Mouse (Mus musculus): ENCODE measurements around the gene Slc51b. TPM values are rescaled to one million over a fixed set of nuclear protein-coding genes. Genes with fewer than 3 reads are reported as not detected.

The Slc51b gene
- polyA plus RNA-seq, 1 experiment = not detected

GRCm38 (mm10) chr9:65404331-65405183, 18.2 kb downstream of the Slc51b start:
- no peak for TF ChIP-seq POLR2A (IDR thresholded peaks at IDR 0.05; ENCODE audit: low read depth, low read length)
- no peak for TF ChIP-seq CTCF (IDR thresholded peaks at IDR 0.05; ENCODE audit: extremely low read depth, insufficient read depth, insufficient read length, insufficient replicate concordance)
- Histone ChIP-seq H3K4me3 (ENCODE audit: extremely low read depth, insufficient read depth, insufficient read length) (no peak overlapping the region), H3K4me1 (ENCODE audit: control insufficient read depth, insufficient read depth, insufficient read length) (no peaks in the 10 kb centered on the region), H3K36me3 (ENCODE audit: control insufficient read depth, insufficient read depth, low read length) (no peaks in the 10 kb centered on the region), H3K27ac (ENCODE audit: insufficient read depth, low read length) (peak overlapping the region; percentile 77), H3K27me3 (ENCODE audit: control insufficient read depth, insufficient read depth, low read length) (no peaks in the 10 kb centered on the region)
- WGBS = 36% methylated on average over 15 of the region's 15 CpGs
- no peak for DNase-seq (ENCODE audit: low read depth in 1 of 2, low spot score in 2 of 2)

GRCm38 (mm10) chr9:65399934-65400333, 22.8 kb downstream of the Slc51b start:
- TF ChIP-seq POLR2A (IDR thresholded peaks at IDR 0.05; ENCODE audit: low read depth, low read length) = no peak
- no peak for TF ChIP-seq CTCF (IDR thresholded peaks at IDR 0.05; ENCODE audit: extremely low read depth, insufficient read depth, insufficient read length, insufficient replicate concordance)
- 93% methylated on average over 6 of the region's 6 CpGs for WGBS
- Histone ChIP-seq H3K27me3 (ENCODE audit: control insufficient read depth, insufficient read depth, low read length) (no peaks in the 10 kb centered on the region), H3K4me1 (ENCODE audit: control insufficient read depth, insufficient read depth, insufficient read length) (no peaks in the 10 kb centered on the region; the same call in 1 of the 2 replicates), H3K27ac (ENCODE audit: insufficient read depth, low read length) (no peak overlapping the region), H3K4me3 (ENCODE audit: extremely low read depth, insufficient read depth, insufficient read length) (no peak overlapping the region), H3K36me3 (ENCODE audit: control insufficient read depth, insufficient read depth, low read length) (no peaks in the 10 kb centered on the region)
- DNase-seq (ENCODE audit: low read depth in 1 of 2, low spot score in 2 of 2) = no peak

GRCm38 (mm10) chr9:65398279-65398678, 24.5 kb downstream of the Slc51b start, which contains the start of gene Rasl12:
TSS of gene Rasl12 (plus strand) at chr9:65398506.
- Histone ChIP-seq H3K27me3 (ENCODE audit: control insufficient read depth, insufficient read depth, low read length) (no peaks in the 10 kb centered on the region), H3K36me3 (ENCODE audit: control insufficient read depth, insufficient read depth, low read length) (no peaks in the 10 kb centered on the region), H3K4me1 (ENCODE audit: control insufficient read depth, insufficient read depth, insufficient read length) (no peaks in the 10 kb centered on the region; the same call in 1 of the 2 replicates), H3K4me3 (ENCODE audit: extremely low read depth, insufficient read depth, insufficient read length) (peak within 1 kb of the TSS; percentile 54), H3K27ac (ENCODE audit: insufficient read depth, low read length) (no peak within 1 kb of the TSS)
- under 1% methylated on average over 24 of the region's 24 CpGs for WGBS
- TF ChIP-seq POLR2A (IDR thresholded peaks at IDR 0.05; ENCODE audit: low read depth, low read length) (no peak), CTCF (IDR thresholded peaks at IDR 0.05; ENCODE audit: extremely low read depth, insufficient read depth, insufficient read length, insufficient replicate concordance) (no peak)
- peak in 1 of 2 experiments; percentile 16 for DNase-seq (ENCODE audit: low read depth in 1 of 2, low spot score in 2 of 2)

- WGBS = 81% methylated on average over 2 of the region's 2 CpGs
- Histone ChIP-seq H3K27me3 (ENCODE audit: control insufficient read depth, insufficient read depth, low read length) (peaks cover 9% of the 10 kb centered on the region), H3K4me3 (ENCODE audit: extremely low read depth, insufficient read depth, insufficient read length) (no peak overlapping the region), H3K4me1 (ENCODE audit: control insufficient read depth, insufficient read depth, insufficient read length) (peaks cover 7% of the 10 kb centered on the region), H3K36me3 (ENCODE audit: control insufficient read depth, insufficient read depth, low read length) (no peaks in the 10 kb centered on the region), H3K27ac (ENCODE audit: insufficient read depth, low read length) (no peak overlapping the region)
- TF ChIP-seq POLR2A (IDR thresholded peaks at IDR 0.05; ENCODE audit: low read depth, low read length) (no peak), CTCF (IDR thresholded peaks at IDR 0.05; ENCODE audit: extremely low read depth, insufficient read depth, insufficient read length, insufficient replicate concordance) (no peak)
- no peak for DNase-seq (ENCODE audit: low read depth in 1 of 2, low spot score in 2 of 2)
Measured at GRCm38 (mm10) chr9:65394360-65394759, 28.4 kb downstream of the Slc51b start.

GRCm38 (mm10) chr9:65393606-65394005, 29.1 kb downstream of the Slc51b start:
- peaks cover 9% of the 10 kb centered on the region for H3K27me3 ChIP-seq (ENCODE audit: control insufficient read depth, insufficient read depth, low read length)
- 40% methylated on average over 2 of the region's 2 CpGs for WGBS
- TF ChIP-seq CTCF (IDR thresholded peaks at IDR 0.05; ENCODE audit: extremely low read depth, insufficient read depth, insufficient read length, insufficient replicate concordance) (no peak), POLR2A (IDR thresholded peaks at IDR 0.05; ENCODE audit: low read depth, low read length) (no peak)

GRCm38 (mm10) chr9:65392638-65393364, 30.0 kb downstream of the Slc51b start:
- H3K27ac ChIP-seq (ENCODE audit: insufficient read depth, low read length) = no peak overlapping the region

More at GRCm38 (mm10) chr9:65393606-65394005, 29.1 kb downstream of the Slc51b start:
- Histone ChIP-seq H3K4me1 (ENCODE audit: control insufficient read depth, insufficient read depth, insufficient read length) (peaks cover 7% of the 10 kb centered on the region), H3K36me3 (ENCODE audit: control insufficient read depth, insufficient read depth, low read length) (no peaks in the 10 kb centered on the region), H3K4me3 (ENCODE audit: extremely low read depth, insufficient read depth, insufficient read length) (no peak overlapping the region), H3K27ac (ENCODE audit: insufficient read depth, low read length) (no peak overlapping the region)
- no peak for DNase-seq (ENCODE audit: low read depth in 1 of 2, low spot score in 2 of 2)

More at GRCm38 (mm10) chr9:65392638-65393364, 30.0 kb downstream of the Slc51b start:
- TF ChIP-seq CTCF (IDR thresholded peaks at IDR 0.05; ENCODE audit: extremely low read depth, insufficient read depth, insufficient read length, insufficient replicate concordance) = peak; percentile 65; the same call in 1 of the 2 replicates
- TF ChIP-seq POLR2A (IDR thresholded peaks at IDR 0.05; ENCODE audit: low read depth, low read length) = no peak
- Histone ChIP-seq H3K36me3 (ENCODE audit: control insufficient read depth, insufficient read depth, low read length) (no peaks in the 10 kb centered on the region), H3K4me1 (ENCODE audit: control insufficient read depth, insufficient read depth, insufficient read length) (peaks cover 7% of the 10 kb centered on the region), H3K4me3 (ENCODE audit: extremely low read depth, insufficient read depth, insufficient read length) (no peak overlapping the region), H3K27me3 (ENCODE audit: control insufficient read depth, insufficient read depth, low read length) (peaks cover 9% of the 10 kb centered on the region)
- 24% methylated on average over 6 of the region's 6 CpGs for WGBS
- peak in 1 of 2 experiments; percentile 40 for DNase-seq (ENCODE audit: low read depth in 1 of 2, low spot score in 2 of 2)

All from spleen, adult 2 months (tissue).